Mouse (Mus musculus) myocyte (in vitro differentiated cells): Measurements from ENCODE around the gene Gcm1.

Source experiments
- E2F4 ChIP-seq: IDR thresholded peaks from one replicate; pipeline ENCODE4 v1.6.1; 2011; ENCODE audit warnings: mild to moderate bottlenecking, control low read depth, moderate library complexity; ENCODE audit not compliant: insufficient read depth
- MAX ChIP-seq: IDR thresholded peaks from one replicate; pipeline ENCODE4 v1.6.1; 2011; ENCODE audit warnings: low read depth, mild to moderate bottlenecking, control low read depth
- MYOD1 ChIP-seq, 3 experiments: IDR thresholded peaks; one replicate each; pipeline ENCODE4 v1.6.1; 2011; ENCODE audit warnings: control low read depth in 2 of 3, low read depth in 2 of 3, mild to moderate bottlenecking in 2 of 3, moderate library complexity in 1 of 3; ENCODE audit not compliant: insufficient read length in 2 of 3, control insufficient read depth in 1 of 3
- MYOG ChIP-seq, 3 experiments: IDR thresholded peaks; one replicate each; pipeline ENCODE4 v1.6.1; 2011; ENCODE audit warnings: control low read depth in 2 of 3, low read depth in 2 of 3, mild to moderate bottlenecking in 2 of 3; ENCODE audit not compliant: insufficient read length in 2 of 3, control insufficient read depth in 1 of 3, insufficient read depth in 1 of 3
- POLR2A ChIP-seq: IDR thresholded peaks from one replicate; pipeline ENCODE4 v1.6.1; 2011; ENCODE audit warnings: low read depth, mild to moderate bottlenecking, control low read depth, moderate library complexity; ENCODE audit not compliant: insufficient read length
- SRF ChIP-seq: IDR thresholded peaks from one replicate; pipeline ENCODE4 v1.6.1; 2011; ENCODE audit warnings: low read depth; ENCODE audit not compliant: control insufficient read depth, insufficient read length
- USF1 ChIP-seq: IDR thresholded peaks from one replicate; pipeline ENCODE4 v1.6.1; 2011; ENCODE audit warnings: low read depth, mild to moderate bottlenecking, control low read depth, moderate library complexity

DNA sequence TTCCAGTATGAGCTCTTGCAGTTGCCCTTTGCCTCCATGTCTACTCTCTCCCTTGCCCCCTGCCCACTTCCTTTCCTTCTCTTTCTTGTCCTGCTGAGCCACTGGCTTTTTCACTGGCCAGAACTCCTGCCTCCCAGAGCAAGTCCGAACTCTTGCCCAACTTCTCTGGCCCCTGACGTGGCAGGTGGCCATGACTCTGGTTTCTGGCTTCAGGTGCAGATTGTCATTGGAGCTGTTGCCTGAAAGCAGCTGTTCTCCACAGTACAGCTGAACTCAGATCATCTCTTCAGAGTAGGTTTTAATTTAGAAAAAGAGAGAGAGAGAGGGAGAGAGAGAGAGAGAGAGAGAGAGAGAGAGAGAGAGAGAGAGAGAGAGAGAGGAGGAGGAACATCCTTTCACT is 48.4 kb upstream of the Gcm1 start:
- TF ChIP-seq MAX (no peak), MYOG (IDR thresholded peaks at IDR 0.05; ENCODE audit: control insufficient read depth in 1 of 3, insufficient read depth in 1 of 3, insufficient read length in 2 of 3, low read depth in 2 of 3) (peak; percentile 40 to 78 (median 41)), SRF (no peak), POLR2A (no peak), USF1 (no peak), E2F4 (no peak), MYOD1 (IDR thresholded peaks at IDR 0.05; ENCODE audit: control insufficient read depth in 1 of 3, insufficient read length in 2 of 3, low read depth in 2 of 3) (peak; percentile 60 to 81 (median 65))
